Mouse (Mus musculus) lung, embryonic 14.5 days (tissue): ENCODE measurements around the gene Gtf2a2. TPM values are rescaled to one million over a fixed set of nuclear protein-coding genes. Genes with fewer than 3 reads are reported as not detected.

Source experiments
- ATAC-seq: fragments of 200-750 bp; cut with Nextera tagmentation; 2 replicates; pipeline ENCODE4 v1.8.0; 2017; ENCODE audit warnings: mild to moderate bottlenecking, moderate TSS enrichment, moderate library complexity; ENCODE audit not compliant: insufficient read depth
- DNase-seq: peaks from one replicate; pipeline ENCODE4 v3.0.0-alpha.2; 2015
- H3K27ac ChIP-seq: fragments of 300-500 bp; sonication (generic); 2 replicates; pipeline ENCODE4 v1.5.1; 2014; ENCODE audit warnings: low read depth, mild to moderate bottlenecking, moderate library complexity
- H3K27me3 ChIP-seq: fragments of 300-500 bp; sonication (generic); 2 replicates; pipeline ENCODE4 v1.6.1; 2014; ENCODE audit warnings: low read length, control low read depth; ENCODE audit not compliant: insufficient read depth
- H3K36me3 ChIP-seq: fragments of 300-500 bp; sonication (generic); 2 replicates; pipeline ENCODE4 v1.6.1; 2014; ENCODE audit warnings: control low read depth; ENCODE audit not compliant: insufficient read depth
- H3K4me1 ChIP-seq: fragments of 300-500 bp; sonication (generic); 2 replicates; pipeline ENCODE4 v1.6.1; 2014; ENCODE audit warnings: antibody characterized with exemption, control low read depth; ENCODE audit not compliant: insufficient read depth
- H3K4me2 ChIP-seq: fragments of 300-500 bp; sonication (generic); 2 replicates; pipeline ENCODE4 v1.6.1; 2014; ENCODE audit warnings: mild to moderate bottlenecking
- H3K4me3 ChIP-seq: fragments of 300-500 bp; sonication (generic); 2 replicates; pipeline ENCODE4 v1.5.1; 2014; ENCODE audit warnings: low read depth, low read length
- H3K9ac ChIP-seq: fragments of 300-500 bp; sonication (generic); 2 replicates; pipeline ENCODE4 v1.6.1; 2014
- H3K9me3 ChIP-seq: fragments of 300-500 bp; sonication (generic); 2 replicates; pipeline ENCODE4 v1.6.1; 2016; ENCODE audit warnings: low read depth, low read length, control low read depth
- CTCF ChIP-seq: IDR thresholded peaks from 2 replicates; pipeline ENCODE4 v1.5.1; 2016; ENCODE audit warnings: antibody characterized with exemption, low read depth
- WGBS: fragments of 180-500 bp; shearing (Covaris S2); extraction: QIAGEN DNeasy Blood & Tissue Kit; methylation state at CpG from one replicate; pipeline ENCODE4 v1.1.7; 2014; 5-methylcytosine and 5-hydroxymethylcytosine counted together
- polyA plus RNA-seq: library from polyadenylated mRNA; unstranded; fragments of >200 nt; fragmentation: Nextera tagmentation; extraction: Ambion mirVana; gene quantifications from 2 replicates; pipeline ENCODE4 v1.2.1, GENCODE M21; 2014

Gene Gtf2a2
- polyA plus RNA-seq, 1 experiment from 2014 or later = 228 TPM

GRCm38 (mm10) chr9:70034702-70035101 is 22.4 kb downstream of the Gtf2a2 start:
- no peaks in the 10 kb centered on the region for H3K4me1 ChIP-seq
- H3K4me2 ChIP-seq = no peak overlapping the region
- no peaks in the 10 kb centered on the region; the same call in 1 of the 2 replicates for H3K9me3 ChIP-seq
- no peak overlapping the region for H3K9ac ChIP-seq
- H3K4me3 ChIP-seq = no peak overlapping the region
- no peaks in the 10 kb centered on the region for H3K36me3 ChIP-seq
- H3K27me3 ChIP-seq = no peaks in the 10 kb centered on the region
- no peak for DNase-seq
- no peak for TF ChIP-seq CTCF
- no peak overlapping the region for H3K27ac ChIP-seq
- ATAC-seq = no peak
- WGBS = 90% methylated on average over 7 of the region's 7 CpGs

GRCm38 (mm10) chr9:70036646-70037045 is 24.3 kb downstream of the Gtf2a2 start:
- 0 out of 2 replicates have a peak, but pooled peaks have one; percentile 11 for TF ChIP-seq CTCF
- H3K27me3 ChIP-seq = no peaks in the 10 kb centered on the region
- no peaks in the 10 kb centered on the region; the same call in 1 of the 2 replicates for H3K9me3 ChIP-seq
- H3K4me3 ChIP-seq = no peak overlapping the region
- ATAC-seq = no peak
- H3K4me1 ChIP-seq = no peaks in the 10 kb centered on the region
- DNase-seq = peak; percentile 38
- 59% methylated on average over 4 of the region's 4 CpGs for WGBS
- no peak overlapping the region for H3K27ac ChIP-seq
- H3K9ac ChIP-seq = no peak overlapping the region
- H3K36me3 ChIP-seq = no peaks in the 10 kb centered on the region
- H3K4me2 ChIP-seq = no peak overlapping the region

- H3K9ac ChIP-seq = no peak within 1 kb of the TSS
- no peak for DNase-seq
- H3K4me3 ChIP-seq = no peak within 1 kb of the TSS
- H3K9me3 ChIP-seq = no peaks in the 10 kb centered on the region; the same call in 1 of the 2 replicates
- ATAC-seq = no peak
- no peaks in the 10 kb centered on the region for H3K27me3 ChIP-seq
- TF ChIP-seq CTCF = no peak
- WGBS = 50% methylated on average over 7 of the region's 7 CpGs
- no peak within 1 kb of the TSS for H3K27ac ChIP-seq
- H3K4me2 ChIP-seq = no peak within 1 kb of the TSS
- no peaks in the 10 kb centered on the region for H3K36me3 ChIP-seq
- H3K4me1 ChIP-seq = no peaks in the 10 kb centered on the region
Measured at GRCm38 (mm10) chr9:70037988-70038387, 25.6 kb downstream of the Gtf2a2 start, which contains the start of gene Gcnt3. Gcnt3 (minus strand) TSS chr9:70038088.

- no peak overlapping the region for H3K27ac ChIP-seq
- ATAC-seq (no peak), DNase-seq (no peak)
- no peak overlapping the region for H3K4me2 ChIP-seq
- H3K27me3 ChIP-seq = no peaks in the 10 kb centered on the region
- TF ChIP-seq CTCF = no peak
- no peak overlapping the region for H3K4me3 ChIP-seq
- no peaks in the 10 kb centered on the region; the same call in 1 of the 2 replicates for H3K9me3 ChIP-seq
- no peaks in the 10 kb centered on the region for H3K36me3 ChIP-seq
- H3K9ac ChIP-seq = no peak overlapping the region
- no peaks in the 10 kb centered on the region for H3K4me1 ChIP-seq
- WGBS = 79% methylated on average over 6 of the region's 6 CpGs
Measured at GRCm38 (mm10) chr9:70039597-70040385, 27.4 kb downstream of the Gtf2a2 start.

GRCm38 (mm10) chr9:70040570-70040969 is 28.2 kb downstream of the Gtf2a2 start:
- Histone ChIP-seq H3K4me1 (no peaks in the 10 kb centered on the region), H3K4me3 (no peak overlapping the region), H3K36me3 (no peaks in the 10 kb centered on the region), H3K9me3 (no peaks in the 10 kb centered on the region; the same call in 1 of the 2 replicates), H3K27me3 (no peaks in the 10 kb centered on the region), H3K9ac (no peak overlapping the region), H3K27ac (no peak overlapping the region), H3K4me2 (no peak overlapping the region)
- no peak for DNase-seq
- 80% methylated on average over 11 of the region's 11 CpGs for WGBS
- TF ChIP-seq CTCF = peak; percentile 21; the same call in 1 of the 2 replicates
- ATAC-seq = no peak

- Histone ChIP-seq H3K4me1 (no peaks in the 10 kb centered on the region), H3K4me2 (no peak overlapping the region), H3K36me3 (no peaks in the 10 kb centered on the region), H3K27me3 (no peaks in the 10 kb centered on the region), H3K9ac (no peak overlapping the region), H3K27ac (no peak overlapping the region), H3K9me3 (no peaks in the 10 kb centered on the region; the same call in 1 of the 2 replicates), H3K4me3 (no peak overlapping the region)
- ATAC-seq (no peak), DNase-seq (no peak)
- 89% methylated on average over 4 of the region's 4 CpGs for WGBS
- TF ChIP-seq CTCF = no peak
Measured at GRCm38 (mm10) chr9:70042137-70042536, 29.8 kb downstream of the Gtf2a2 start.

- H3K27ac ChIP-seq = no peak overlapping the region
- peaks cover 5% of the 10 kb centered on the region; the same call in 1 of the 2 replicates for H3K4me1 ChIP-seq
- H3K4me3 ChIP-seq = no peak overlapping the region
- H3K27me3 ChIP-seq = no peaks in the 10 kb centered on the region
- no peaks in the 10 kb centered on the region; the same call in 1 of the 2 replicates for H3K9me3 ChIP-seq
- no peaks in the 10 kb centered on the region for H3K36me3 ChIP-seq
- H3K9ac ChIP-seq = no peak overlapping the region
- TF ChIP-seq CTCF = no peak
- 75% methylated on average over 1 of the region's 1 CpGs for WGBS
- H3K4me2 ChIP-seq = no peak overlapping the region
- ATAC-seq (no peak), DNase-seq (no peak)
Measured at GRCm38 (mm10) chr9:70042935-70043334, 30.6 kb downstream of the Gtf2a2 start.
